Mouse (Mus musculus): ENCODE measurements around the gene Lias.

Gene Lias

DNA sequence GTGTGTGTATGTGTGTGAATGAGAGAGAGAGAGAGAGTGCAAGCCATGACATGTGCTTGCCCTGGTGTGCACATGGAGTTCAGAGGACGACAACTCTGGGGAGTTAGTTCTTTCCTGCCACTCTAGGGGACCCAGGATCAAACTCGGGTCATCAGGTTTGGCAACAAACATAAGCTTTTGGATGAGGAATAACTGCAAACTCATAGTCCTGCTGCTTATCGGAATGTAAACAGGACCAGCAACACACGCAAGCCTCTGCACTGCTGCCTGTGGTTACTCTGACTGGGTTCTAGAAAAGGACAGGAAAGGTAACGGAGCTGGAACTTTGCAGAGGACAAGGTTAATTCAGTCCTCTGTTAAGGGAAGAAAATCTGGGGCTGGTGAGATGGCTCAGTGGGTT is 34.0 kb downstream of the Lias start:
- no peak for DNase-seq (ENCODE audit: low spot score in 2 of 2)

DNA sequence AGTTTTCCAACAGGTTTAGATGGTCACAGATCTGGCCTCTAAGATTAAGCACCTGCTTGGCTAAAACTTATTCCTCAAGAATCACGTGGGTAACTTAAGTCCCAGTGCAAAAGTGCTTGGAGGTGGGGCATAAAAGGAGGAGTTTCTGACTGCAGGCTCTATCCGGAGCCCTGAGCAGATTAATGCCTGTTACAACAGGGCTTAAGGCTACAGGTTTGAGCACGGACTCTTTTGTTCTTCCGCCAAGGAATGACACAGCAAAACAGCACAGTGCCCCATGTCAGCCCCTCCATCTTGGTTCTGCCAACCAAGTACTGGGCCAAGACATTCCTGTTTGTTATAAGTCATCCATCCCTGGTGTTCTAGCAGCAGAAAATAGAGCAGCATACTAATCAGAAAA is 37.0 kb downstream of the Lias start:
- no peak for DNase-seq (ENCODE audit: low spot score in 2 of 2)

DNA sequence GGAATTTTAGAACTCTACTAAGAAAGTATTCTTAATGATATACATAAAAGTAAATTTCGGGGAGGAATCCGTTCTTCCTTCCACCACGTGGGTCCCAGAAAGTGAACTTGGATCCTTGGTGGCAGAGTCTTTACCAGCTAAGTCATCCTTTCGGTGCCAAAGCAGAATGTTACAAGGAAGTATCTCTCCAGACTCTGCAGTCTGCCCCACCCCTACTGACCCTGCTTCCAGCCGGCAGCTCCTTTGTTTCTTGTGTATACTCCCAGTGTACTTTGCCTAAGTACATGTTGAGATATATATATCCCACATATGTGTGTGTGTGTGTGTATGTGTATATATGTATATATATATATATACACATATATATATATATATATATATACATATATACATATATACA is 38.1 kb downstream of the Lias start:
- no peak for DNase-seq (ENCODE audit: low spot score in 2 of 2)

DNA sequence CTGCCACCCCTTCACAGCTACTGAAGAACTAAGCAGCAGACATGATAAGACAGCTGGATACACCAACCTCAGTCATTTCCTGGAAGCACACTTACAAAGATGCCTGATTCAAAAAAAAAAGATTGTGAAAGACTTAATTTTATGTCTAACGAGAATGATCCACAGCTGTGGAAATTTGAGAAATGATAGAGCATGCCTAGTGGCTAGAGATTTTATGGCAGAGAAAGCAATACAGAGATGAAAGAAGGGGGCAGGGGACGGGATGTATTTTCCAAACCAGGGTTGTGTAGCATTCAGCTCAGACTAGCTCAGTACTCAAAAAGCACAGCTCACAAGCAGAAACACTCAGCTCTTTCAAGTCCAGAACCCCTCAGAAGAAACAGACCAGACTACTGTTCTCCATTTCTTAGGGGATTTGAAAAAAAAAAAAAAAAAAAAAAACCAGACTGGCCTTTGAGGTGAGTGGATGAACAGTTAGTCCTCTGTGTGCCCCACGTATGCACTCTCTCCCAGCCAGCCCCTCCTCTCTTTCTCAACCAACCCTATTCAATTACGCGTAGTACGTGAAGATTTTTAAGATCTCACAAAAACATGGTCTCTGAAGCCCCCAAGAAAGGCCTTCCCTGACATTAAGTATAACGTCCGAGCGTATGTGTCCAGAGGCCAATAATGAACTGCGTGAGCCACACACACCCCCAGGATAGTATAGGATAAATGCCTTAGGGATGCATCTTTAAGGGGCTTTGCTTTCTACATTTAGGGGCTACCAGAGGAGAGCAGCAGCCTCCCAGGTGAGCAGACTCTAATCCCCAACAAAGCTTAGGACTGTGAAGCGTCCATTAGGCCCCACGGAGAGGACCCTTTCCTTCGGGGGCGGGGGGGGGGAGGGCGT is 43.4 kb downstream of the Lias start:
- DNase-seq (ENCODE audit: low spot score in 2 of 2), result no peak

DNA sequence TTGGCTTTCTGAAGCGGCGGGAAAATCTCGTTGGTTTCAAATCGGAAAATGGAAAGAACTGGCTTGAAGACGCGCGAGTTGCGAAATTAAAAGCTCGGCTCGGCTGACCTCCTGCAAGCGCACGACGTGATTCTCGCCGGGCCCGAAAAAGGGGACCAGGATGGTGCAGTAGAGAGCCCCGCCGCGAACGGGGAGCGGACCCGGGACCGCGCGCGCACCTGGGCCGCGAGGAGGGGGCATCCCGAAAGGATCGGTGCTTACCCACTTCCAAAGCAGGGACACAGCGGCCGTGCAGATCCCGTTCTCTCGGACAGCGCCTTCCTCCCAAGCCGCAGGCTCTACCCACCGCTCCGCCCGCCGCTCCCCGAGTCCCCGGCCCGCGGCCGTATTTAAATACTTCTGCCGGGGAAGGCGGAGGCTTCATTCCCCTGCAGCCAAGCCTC is 44.1 kb downstream of the Lias start:
- DNase-seq (ENCODE audit: low spot score in 2 of 2), result no peak

DNA sequence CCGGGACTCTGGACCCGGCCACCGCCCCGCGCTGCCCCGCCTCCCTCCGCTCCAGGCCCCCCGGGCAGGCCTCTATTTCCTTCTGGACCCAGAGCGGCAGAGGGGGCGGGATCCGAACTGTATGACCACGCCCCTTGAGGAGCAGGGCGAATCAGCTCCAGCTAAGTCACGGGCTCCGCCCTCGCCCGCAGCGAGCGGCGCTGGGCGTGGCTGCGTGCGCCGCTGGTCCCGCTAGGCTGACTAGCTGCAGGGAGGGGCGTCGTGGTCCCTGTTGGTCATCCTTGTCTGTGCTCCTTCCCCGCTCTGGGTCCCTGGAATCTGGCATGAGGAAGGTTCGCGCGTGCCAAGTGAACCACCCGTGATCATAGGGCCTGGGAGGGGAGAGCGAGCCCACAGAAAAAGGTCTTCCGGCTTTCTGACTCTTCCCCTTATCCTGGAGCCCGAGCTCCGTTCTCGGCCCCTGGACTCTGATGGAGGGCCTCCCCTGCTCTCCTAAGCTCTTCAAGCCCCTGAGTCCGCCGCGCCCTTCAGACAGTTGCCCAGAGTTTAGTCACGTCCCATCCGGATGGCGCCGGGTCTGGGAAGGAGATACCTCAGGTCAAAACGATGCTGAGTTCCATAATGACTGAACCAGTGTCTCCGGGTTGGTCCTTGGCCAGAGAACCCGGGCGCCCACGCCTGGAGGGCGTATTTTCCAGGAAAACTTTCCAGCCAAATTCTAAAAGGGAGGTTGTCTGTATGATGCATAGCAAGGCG is 44.7 kb downstream of the Lias start, which contains the start of gene Ugdh:
Gene Ugdh, minus strand, starts transcription at position 144 of the 756 bp plus-strand sequence.
- peak; percentile 97 to 98 for DNase-seq (ENCODE audit: low spot score in 2 of 2)

DNA sequence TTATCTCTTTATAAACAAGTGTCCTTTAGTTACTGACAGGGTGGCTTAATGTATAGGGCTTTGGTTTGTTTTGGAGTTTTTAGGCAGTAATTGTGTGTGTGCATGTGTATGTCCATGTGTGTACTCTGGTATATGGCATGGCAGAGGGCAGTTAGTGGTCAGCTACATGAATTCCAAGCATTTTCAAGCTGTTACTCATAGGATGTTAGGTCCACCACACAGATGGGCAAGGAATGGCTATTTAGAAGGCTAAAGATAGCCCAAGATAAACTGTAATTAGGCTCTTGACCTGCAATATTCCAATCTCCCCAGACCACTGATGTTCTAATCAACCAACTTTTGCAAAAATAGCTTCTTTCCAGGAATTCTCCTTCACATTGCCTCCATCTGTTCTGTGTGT is 46.7 kb downstream of the Lias start:
- no peak for DNase-seq (ENCODE audit: low spot score in 2 of 2)

DNA sequence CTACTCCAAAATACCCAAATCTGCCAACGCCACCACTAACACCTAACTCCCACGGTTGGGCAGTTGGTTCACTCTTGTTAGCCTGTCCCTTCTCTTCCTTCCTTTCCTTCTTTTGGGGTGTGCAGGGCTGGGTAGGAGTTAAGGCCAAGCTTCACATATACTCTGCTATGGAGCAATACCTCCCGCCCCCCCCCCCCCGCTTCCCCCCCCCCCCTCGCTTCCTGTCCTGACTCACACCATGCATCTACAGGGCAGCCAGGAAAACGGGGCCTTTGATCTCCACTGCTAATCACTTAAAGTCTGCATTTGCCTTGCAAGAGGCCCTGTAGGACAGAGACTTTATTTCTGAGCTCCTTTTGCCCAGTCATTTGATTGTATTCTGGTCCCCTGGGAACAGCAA is 53.7 kb downstream of the Lias start:
- DNase-seq (ENCODE audit: low spot score in 2 of 2), result no peak

DNA sequence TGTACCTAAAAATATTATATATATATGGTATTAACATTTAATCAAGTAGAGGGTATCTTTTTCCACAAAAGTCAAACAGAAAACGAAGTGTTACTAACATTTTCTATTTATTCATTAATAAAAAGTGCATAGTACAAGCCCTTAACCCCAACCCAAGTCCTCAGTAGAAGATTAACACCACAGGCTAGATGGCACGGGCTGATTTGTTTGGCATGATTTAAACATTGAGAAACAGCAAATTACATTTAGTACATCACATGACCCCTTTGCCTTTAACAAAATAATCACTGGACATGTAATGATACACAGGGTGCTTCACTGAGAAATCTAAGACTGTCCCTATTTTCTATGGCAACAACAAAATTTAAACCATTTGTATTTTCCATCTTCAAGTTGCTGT is 55.5 kb downstream of the Lias start:
- DNase-seq (ENCODE audit: low spot score in 2 of 2), result no peak

DNA sequence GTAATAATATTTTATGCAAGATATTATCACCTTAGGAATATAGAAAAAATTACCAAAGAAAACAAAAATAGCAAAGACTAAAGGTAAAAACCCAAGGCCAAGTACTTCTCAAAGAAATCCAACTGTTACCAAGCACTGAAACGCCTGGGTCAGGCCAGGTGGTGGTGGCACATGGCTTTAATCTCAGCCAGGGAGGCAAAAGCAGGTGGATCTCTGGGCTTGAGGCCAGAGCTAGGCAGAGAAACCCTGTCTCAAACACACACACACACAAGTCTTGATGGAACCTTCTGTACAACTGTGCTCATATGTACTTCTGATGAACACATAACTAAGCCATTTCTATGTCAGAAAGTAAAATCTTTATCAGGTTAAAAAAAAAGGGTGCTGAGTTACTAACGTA is 56.5 kb downstream of the Lias start:
- no peak for DNase-seq (ENCODE audit: low spot score in 2 of 2)

DNA sequence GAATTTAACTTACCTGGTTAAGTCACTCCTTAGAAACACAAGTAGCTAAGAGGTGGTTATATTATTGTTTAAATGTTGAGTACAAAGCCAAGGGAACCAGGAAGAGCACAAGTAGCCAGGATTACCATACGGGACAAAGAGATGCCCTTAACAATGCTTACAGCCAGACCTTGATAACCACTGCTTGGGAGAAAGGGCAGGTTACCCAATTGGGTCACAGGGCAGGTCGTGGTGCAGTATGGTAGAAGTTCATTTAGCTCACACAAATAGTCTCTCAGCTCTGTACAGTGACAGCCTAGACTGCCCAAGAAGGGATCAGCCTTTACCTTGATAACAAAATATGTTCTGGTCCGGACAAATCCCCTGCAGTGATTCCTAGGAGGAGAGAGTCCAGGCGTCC is 57.6 kb downstream of the Lias start:
- DNase-seq (ENCODE audit: low spot score in 2 of 2), result no peak

DNA sequence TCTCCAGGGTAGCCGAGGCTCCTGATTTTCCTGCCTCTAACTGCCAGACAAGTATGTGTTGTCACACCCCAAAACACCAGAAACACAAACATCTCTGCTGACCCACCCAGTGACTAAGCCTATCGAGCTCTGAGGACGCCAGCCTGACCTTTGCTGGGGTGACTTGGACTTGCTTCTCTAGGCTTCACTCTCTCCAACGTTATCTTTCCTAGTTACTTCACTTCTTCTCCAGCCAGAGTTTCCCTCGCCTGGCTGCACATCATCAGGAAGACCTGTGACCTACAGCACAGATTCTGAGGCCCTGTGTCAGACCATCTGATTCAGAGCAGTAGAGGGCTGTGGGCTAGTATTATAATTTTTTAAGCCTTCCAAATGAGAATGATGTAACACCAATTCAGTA is 63.5 kb downstream of the Lias start:
- peak in 1 of 2 experiments; percentile 34 for DNase-seq (ENCODE audit: low spot score in 2 of 2)

DNA sequence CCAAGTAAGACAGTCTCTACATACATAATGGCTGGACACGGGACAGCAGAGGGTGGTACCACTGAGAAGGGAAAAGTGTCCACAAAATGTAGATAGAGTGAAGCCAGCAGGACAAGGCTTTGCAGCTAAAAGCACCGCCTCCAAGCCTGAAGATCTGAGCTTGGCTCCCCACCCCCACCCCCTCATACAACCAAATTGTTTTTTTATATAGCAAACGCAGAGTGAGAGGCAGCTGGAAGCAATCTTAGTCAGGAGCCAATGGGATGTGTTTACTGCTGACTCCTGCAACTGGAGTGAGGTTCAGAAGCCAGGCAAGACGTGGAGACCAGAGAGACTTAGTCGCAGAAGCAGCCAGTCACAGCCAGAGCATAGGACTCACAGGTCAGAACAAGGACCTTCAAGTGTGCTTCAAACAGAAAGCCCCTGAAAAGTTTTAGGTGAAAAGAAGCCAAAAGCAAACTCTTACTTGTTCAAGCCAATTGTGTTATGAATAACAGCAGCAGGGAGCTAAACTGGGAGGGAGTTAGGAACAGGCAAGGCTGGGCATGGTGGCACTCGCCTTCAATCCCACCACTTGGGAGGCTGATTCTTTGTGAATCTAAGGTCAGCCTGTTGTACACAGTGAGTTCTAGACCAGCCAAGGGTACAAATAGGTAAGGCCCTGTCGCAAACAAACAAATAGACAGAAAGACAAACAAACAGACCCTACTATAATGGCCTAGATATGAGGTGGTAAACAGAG is 66.0 kb downstream of the Lias start:
- no peak for DNase-seq (ENCODE audit: low spot score in 2 of 2)

DNA sequence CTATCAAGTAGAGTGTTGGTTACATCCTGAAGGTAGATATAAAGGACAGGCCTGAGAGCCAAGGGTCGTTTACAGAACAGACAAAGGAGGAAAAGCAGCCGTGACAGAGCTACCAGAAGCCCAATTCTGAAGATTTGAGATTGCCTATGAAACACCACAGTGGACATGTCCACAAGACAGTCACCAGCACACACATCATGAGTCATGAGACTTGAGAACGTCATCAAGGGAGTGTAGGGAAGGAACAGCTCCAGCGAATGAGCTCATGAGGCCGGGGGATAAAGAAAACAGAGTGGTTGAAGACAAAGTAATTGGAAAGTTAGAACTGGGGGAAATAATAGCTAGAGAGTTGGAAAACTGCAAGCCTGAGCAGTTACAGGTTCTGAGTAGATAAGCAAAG is 66.5 kb downstream of the Lias start:
- no peak for DNase-seq (ENCODE audit: low spot score in 2 of 2)

DNA sequence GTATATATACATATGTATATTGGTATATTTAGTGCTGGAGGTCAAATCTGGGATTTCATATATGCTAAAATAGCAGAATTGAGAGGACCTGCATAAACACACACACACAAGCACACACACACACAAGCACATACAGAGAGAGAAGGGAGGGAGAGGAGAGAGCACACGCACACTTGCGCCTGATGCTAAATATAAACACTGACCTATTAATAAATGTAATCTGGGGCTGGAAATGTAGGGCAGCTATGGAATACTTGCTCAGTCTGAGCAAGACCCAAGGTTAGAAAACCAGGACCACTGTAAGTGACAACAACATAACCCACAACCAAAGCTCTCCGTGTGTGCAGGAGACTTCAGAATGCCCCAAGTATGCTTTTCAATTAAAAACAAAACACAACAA is 68.2 kb downstream of the Lias start:
- DNase-seq (ENCODE audit: low spot score in 2 of 2), result no peak
